Mouse (Mus musculus): ENCODE results near the gene Tef.

Tef gene

DNA sequence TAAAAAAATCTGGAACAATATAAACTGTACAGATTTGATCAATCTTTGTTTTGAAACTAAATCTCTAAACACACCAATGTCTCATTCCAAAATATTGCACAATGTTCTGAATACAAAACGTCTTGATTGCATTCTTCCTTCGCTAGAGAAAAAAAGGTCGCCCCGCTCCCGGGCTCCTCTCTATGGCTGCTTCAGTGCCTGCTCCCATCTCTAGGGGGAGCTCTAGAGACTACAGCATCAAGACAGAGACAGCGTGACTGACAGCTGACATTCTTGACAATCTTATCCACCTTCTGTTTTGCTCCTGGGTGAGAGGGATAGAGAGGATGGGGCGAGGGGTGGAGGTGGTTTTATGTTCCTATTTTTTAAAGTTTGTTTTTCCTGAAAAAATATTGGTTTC, 46.1 kb downstream of the Tef start:
- DNase-seq (ENCODE audit: low spot score in 2 of 2), result no peak

- DNase-seq (ENCODE audit: low spot score in 2 of 2), result no peak
Measured at GRCm38 (mm10) chr15:81849104-81849503, 46.9 kb downstream of the Tef start.

DNA sequence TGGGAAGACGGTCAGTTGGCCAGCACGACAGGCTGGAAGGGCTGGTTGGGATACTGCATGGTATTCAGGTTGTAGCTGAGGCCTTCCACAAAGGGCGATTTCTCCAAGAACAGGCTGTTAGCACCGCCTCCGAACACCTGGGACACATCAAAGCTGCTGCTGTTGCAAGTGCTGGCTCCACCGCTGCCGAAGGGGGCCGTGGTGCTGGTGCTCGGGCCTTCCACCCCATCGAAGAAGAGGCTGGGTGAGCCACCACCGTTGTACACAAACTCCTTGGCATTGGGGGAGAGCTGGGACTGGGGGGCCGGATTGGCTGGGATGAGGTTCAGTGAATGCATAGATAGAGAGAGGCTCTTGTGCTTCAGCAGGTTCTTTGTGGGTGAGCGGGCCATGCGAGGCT, 48.5 kb downstream of the Tef start:
- no peak for DNase-seq (ENCODE audit: low spot score in 2 of 2)

GRCm38 (mm10) chr15:81851375-81851774, 49.2 kb downstream of the Tef start:
- no peak for DNase-seq (ENCODE audit: low spot score in 2 of 2)

DNA sequence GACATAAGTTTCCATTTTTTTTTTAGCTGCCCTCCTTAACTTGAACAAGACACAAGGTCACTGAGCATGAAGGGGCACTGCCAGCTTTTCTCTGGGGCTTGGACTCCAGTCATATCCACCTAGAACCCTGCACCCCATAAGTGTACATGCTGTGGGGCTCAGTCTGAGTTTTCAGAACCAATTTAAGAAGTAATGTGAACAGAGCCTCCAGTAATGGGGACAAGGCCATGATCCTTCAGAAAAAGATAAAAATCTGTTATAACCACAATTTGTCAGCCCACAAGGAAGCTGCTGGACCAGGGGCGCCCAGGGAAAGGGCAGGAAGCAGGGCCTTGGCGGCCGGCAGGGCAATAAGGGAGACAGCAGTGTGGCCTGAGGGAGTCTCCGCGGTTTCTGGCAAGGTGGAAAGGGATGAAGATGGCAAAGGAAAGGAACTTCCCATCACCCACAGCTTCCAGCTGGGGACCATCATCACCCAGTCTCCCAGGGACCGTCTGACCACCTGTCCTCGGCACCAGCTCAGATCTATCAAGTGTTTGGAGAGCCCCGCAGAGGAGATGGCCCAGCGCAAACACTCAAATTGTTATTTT, 50.3 kb downstream of the Tef start:
- no peak for DNase-seq (ENCODE audit: low spot score in 2 of 2)

DNA sequence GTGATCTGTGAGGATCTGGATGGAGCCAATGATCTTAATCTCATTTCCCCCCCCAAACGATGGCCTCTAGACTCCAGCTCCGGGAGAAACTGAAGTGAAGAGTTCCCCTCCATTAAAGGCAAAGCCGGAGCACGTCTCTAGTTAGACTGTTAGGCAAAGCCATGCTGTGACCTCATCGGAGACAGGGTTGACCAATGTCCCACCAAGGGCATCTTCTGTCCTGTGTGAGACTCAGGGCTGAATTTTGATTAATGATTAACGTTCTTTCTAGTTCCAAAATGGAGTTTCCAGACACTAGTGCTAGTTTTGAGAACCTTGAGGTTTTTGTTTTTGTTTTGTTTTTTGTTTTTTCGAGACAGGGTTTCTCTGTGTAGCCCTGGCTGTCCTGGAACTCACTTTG, 50.9 kb downstream of the Tef start:
- no peak for DNase-seq (ENCODE audit: low spot score in 2 of 2)

DNA sequence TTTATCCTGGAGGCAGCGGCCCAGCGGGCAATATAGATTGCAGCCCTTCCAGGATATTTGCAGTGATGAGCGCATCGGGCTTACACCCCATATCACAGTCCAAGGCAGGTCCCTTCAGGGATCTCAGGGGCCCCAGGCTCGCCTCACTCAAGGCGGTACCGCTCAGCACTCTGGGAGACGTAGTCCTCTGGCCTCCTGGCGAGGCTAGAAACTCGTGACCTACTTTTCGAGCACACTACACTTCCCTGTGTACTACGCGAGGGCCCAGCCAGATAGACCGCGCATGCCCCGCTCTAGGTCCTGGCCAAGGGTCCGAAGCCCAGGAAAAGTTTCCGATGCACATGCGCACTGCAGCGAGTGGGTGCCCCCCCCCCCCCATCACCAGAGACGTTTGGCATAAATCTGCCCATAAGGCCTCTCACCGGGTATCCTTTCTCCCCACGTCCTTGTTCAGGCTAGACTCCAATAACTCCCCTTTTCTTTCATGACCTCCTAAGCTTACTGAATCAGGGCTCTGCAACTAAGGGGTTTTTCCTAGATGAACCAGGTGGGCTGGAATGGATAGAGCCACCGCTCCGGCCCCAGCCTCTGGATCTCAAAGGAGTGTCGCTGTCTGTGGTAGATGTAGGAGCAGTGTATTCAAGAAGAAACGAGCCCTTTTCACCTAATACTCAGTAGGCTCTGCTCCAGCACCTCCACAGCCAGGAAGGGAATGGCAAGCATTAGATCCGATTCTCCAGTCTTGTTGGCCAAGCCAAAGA, 54.0 kb downstream of the Tef start:
- peak; percentile 76 to 78 for DNase-seq (ENCODE audit: low spot score in 2 of 2)

GRCm38 (mm10) chr15:81856938-81857723, 54.9 kb downstream of the Tef start:
- no peak for DNase-seq (ENCODE audit: low spot score in 2 of 2)

DNA sequence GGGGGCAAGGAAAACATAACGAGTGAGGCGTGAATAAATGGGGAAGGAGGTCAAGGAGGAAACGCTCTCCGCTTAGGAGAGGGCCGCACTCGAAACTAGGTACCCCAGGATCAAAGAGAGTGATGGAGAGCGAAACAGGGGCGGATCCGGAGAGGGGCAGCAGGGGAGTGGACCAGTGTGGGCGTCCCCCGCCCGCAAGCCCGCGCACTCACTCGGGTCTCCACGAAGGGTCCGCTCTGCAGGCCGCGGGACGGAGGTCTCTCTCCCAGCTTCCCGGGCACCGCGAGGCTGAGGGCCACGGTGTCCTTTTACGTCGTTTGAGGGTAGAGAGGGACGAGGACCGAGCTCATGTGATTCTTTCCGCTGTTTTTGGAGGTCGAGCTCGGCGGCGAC, 55.5 kb downstream of the Tef start:
- no peak for DNase-seq (ENCODE audit: low spot score in 2 of 2)

- peak; percentile 88 to 94 for DNase-seq (ENCODE audit: low spot score in 2 of 2)
Measured at GRCm38 (mm10) chr15:81858138-81858516, 55.9 kb downstream of the Tef start.

GRCm38 (mm10) chr15:81858517-81859329, 56.5 kb downstream of the Tef start, which contains the start of gene Tob2:
Tob2 (minus strand) TSS chr15:81858796.
- DNase-seq (ENCODE audit: low spot score in 2 of 2), result peak; percentile 62 to 72

DNA sequence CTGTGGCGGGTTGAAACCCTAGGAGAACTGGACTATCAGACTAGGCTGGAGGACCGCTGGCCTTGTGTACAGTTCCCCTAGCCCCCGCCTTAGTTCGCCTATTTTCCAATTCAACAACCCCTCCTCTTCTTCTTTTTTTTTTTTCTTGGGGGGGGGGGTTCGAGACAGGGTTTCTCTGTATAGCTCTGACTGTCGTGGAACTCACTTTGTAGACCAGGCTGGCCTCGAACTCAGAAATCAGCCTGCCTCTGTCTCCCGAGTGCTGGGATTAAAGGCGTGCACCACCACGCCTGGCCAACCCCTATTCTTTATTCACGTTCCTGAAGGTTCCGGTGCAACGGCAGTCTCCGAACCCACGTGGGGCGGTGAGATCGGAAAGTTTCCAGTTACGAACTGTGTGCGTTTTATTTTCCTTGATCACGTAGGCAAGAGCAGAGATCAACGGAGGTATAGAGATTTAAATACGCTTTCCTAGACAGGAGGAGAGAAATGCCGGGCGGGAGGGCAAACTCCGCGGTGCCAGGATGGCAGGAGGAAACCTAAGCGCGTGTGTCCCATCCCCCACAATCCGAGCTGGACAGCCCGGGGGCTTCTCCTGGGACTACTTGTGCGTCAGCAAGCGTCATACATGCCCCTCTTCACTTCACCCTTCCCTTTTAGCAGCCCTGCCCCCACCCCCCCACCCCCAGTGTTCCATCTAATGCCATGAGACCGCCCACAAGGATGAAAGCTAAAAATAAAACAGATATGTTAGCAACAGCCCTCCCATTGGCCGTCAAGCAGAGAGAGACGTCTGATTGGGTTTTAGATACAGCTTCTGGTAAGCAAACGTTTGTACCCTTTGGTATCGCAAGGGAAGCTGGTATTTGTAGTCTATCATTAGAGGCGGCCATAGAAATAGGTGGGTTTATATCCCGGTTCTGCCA, 57.4 kb downstream of the Tef start:
- DNase-seq (ENCODE audit: low spot score in 2 of 2), result peak; percentile 74 to 88

GRCm38 (mm10) chr15:81860471-81861135, 58.4 kb downstream of the Tef start:
- DNase-seq (ENCODE audit: low spot score in 2 of 2), result no peak

- no peak for DNase-seq (ENCODE audit: low spot score in 2 of 2)
Measured at GRCm38 (mm10) chr15:81864238-81864637, 62.0 kb downstream of the Tef start.

GRCm38 (mm10) chr15:81869985-81870384, 67.8 kb downstream of the Tef start:
- DNase-seq (ENCODE audit: low spot score in 2 of 2), result no peak

- peak; percentile 73 to 75 for DNase-seq (ENCODE audit: low spot score in 2 of 2)
Measured at GRCm38 (mm10) chr15:81871604-81872261, 69.5 kb downstream of the Tef start, which contains the start of gene Phf5a. Phf5a (minus strand) TSS chr15:81871911.

DNA sequence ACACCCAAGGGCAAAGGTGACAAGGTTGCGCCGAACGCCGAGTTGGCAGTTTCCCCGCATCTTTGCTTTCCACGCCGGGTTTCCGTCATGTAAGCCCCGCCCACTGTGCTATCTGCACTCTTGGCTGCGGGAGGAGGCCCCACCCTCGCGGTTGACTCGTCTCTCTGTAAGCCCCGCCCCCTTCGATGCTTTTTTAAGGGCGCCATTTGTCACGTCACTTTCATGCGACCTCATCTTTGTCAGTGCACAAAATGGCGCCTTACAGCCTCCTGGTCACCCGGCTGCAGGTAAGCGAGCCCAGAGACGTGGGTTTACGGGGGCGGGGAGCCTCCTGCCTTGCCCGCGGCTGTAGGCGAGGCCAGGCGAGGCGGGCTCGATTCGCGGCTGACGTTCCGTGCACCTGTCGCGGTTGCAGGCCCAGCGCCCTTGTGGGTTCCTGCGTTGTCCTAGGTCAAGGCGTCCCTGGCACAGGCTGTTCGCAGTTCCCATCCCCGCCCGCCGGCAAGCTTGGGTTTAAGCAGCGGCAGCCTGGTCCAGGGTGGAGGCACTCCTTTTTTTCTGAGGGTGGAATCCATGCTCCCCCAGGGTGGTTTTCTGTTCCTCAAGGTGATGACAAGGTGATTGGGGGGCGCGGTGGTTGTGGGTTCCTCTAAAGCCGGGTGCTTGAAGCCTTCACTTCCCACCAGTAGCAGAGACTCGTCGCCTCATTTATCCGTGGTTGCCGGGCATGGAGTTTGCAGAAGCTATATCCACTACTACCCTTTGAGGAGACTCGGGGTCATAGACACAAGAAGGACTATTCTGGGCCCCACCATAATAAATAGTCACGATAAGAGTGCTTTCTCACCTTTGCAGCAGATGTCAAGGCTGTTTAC, 70.3 kb downstream of the Tef start, which contains the start of gene Aco2:
Aco2 (plus strand) TSS at position 48 of the 875 bp plus-strand sequence.
- peak; percentile 99 to 100 for DNase-seq (ENCODE audit: low spot score in 2 of 2)
